Mouse (Mus musculus) bone marrow, adult 2 months (tissue): ENCODE data around the gene Kctd19.

Experiments used
- CTCF ChIP-seq: fragments of 200-500 bp; IDR thresholded peaks from 2 replicates; pipeline ENCODE4 v1.5.1; 2011; ENCODE audit warnings: low read length, control low read depth; ENCODE audit not compliant: control insufficient read depth, insufficient read depth
- POLR2A ChIP-seq: fragments of 200-500 bp; IDR thresholded peaks from 2 replicates; pipeline ENCODE4 v1.6.1; 2011; ENCODE audit warnings: low read depth, mild to moderate bottlenecking, control low read depth, low read length, borderline replicate concordance; ENCODE audit not compliant: control insufficient read depth

- TF ChIP-seq CTCF: no peak
- no peak for TF ChIP-seq POLR2A
Measured at GRCm38 (mm10) chr8:105339886-105340635, 73.2 kb downstream of the Kctd19 start.
